Mouse (Mus musculus) myocyte (in vitro differentiated cells): ENCODE data around the gene Meis2.

ENCODE experiments used
- E2F4 ChIP-seq: IDR thresholded peaks from one replicate; pipeline ENCODE4 v1.6.1; 2011; ENCODE audit warnings: mild to moderate bottlenecking, control low read depth, moderate library complexity; ENCODE audit not compliant: insufficient read depth
- POLR2A ChIP-seq: IDR thresholded peaks from one replicate; pipeline ENCODE4 v1.6.1; 2011; ENCODE audit warnings: low read depth, mild to moderate bottlenecking, control low read depth, moderate library complexity; ENCODE audit not compliant: insufficient read length

- TF ChIP-seq POLR2A: no peak
- TF ChIP-seq E2F4: no peak
These were observed 144.0 kb downstream of the Meis2 start for GRCm38 (mm10) chr2:115921687-115922086.
